In genomic region chr6:118653331-118653730, GRCm38 (mm10) we compare ENCODE assay signal across 21 mouse cellular contexts.
DNase-seq lines count a peak whose midpoint lies in the region; ATAC-seq and TF ChIP-seq lines count a peak whose summit lies in the region.
"Had no signal": no experiment of that assay in that cellular context is flagged by ENCODE, and none has a peak within 500 bp of the region (broad histone marks: within the 10 kb centered on the region; RNA-seq: fewer than 3 reads in every experiment).

No protein-coding gene starts in this region.

- no peak for TF ChIP-seq CTCF in stomach, postnatal 0 days (IDR thresholded peaks at IDR 0.05; ENCODE audit: low read depth)

- H3K4me1 ChIP-seq in stomach, embryonic 14.5 days (ENCODE audit: control insufficient read depth, insufficient read depth, low read length) = no peaks in the 10 kb centered on the region
- H3K4me1 ChIP-seq in stomach, embryonic 15.5 days = no peaks in the 10 kb centered on the region
- H3K4me1 ChIP-seq in stomach, embryonic 16.5 days (ENCODE audit: control insufficient read depth, insufficient read depth, low read length) = no peaks in the 10 kb centered on the region
- H3K4me1 ChIP-seq in stomach, postnatal 0 days (replicated peaks; ENCODE audit: control insufficient read depth, insufficient read depth) = no peaks in the 10 kb centered on the region

- no peak overlapping the region for H3K4me2 ChIP-seq in stomach, embryonic 14.5 days (replicated peaks; ENCODE audit: low read depth, low read length)
- no peak overlapping the region for H3K4me2 ChIP-seq in stomach, embryonic 15.5 days
- H3K4me2 ChIP-seq in stomach, embryonic 16.5 days (ENCODE audit: low read depth, low read length) = no peak overlapping the region
- H3K4me2 ChIP-seq in stomach, postnatal 0 days (replicated peaks; ENCODE audit: low read depth) = no peak overlapping the region

- no peak for TF ChIP-seq EP300 in stomach, postnatal 0 days (optimal IDR thresholded peaks at IDR 0.05)

- peak; percentile 23 for DNase-seq in stomach, postnatal 0 days (ENCODE audit: low spot score)
- DNase-seq in cerebellum, postnatal 10 days = no peak
- DNase-seq in lung, postnatal 4 days = no peak
- DNase-seq in adrenal gland, postnatal 25 days = no peak
- no peak for DNase-seq in thymus, postnatal 10 days (ENCODE audit: low spot score in 2 of 2)
- DNase-seq: adrenal gland, adult 2 months; adrenal gland, adult 8-10 months; adrenal gland, postnatal 10 days; adrenal gland, postnatal 14 days; adrenal gland, postnatal 36 days; B cell, adult 2 months; cerebellum, adult 11 months; cerebellum, adult 11-12 months; cerebellum, adult 18-20 months had no signal

- H3K9ac ChIP-seq in stomach, embryonic 14.5 days (replicated peaks; ENCODE audit: low read depth, low read length) = no peak overlapping the region
- H3K9ac ChIP-seq in stomach, embryonic 15.5 days = no peak overlapping the region
- no peak overlapping the region for H3K9ac ChIP-seq in stomach, embryonic 16.5 days (ENCODE audit: low read length)
- H3K9ac ChIP-seq in stomach, postnatal 0 days (ENCODE audit: low read length) = no peak overlapping the region

- WGBS in stomach, embryonic 14.5 days = 73% methylated on average over 4 of the region's 4 CpGs
- 73% methylated on average over 4 of the region's 4 CpGs for WGBS in stomach, embryonic 15.5 days
- WGBS in stomach, embryonic 16.5 days = 64% methylated on average over 4 of the region's 4 CpGs
- WGBS in stomach, postnatal 0 days = 57% methylated on average over 4 of the region's 4 CpGs

- no peaks in the 10 kb centered on the region for H3K9me3 ChIP-seq in stomach, embryonic 14.5 days (ENCODE audit: control insufficient read depth, low read depth, low read length)
- no peaks in the 10 kb centered on the region for H3K9me3 ChIP-seq in stomach, embryonic 15.5 days
- no peaks in the 10 kb centered on the region for H3K9me3 ChIP-seq in stomach, embryonic 16.5 days (replicated peaks; ENCODE audit: control insufficient read depth, low read length)
- H3K9me3 ChIP-seq in stomach, postnatal 0 days (ENCODE audit: control insufficient read depth, low read length) = no peaks in the 10 kb centered on the region

- ATAC-seq in stomach, embryonic 14.5 days (ENCODE audit: insufficient number of reproducible peaks, insufficient read depth, low FRiP score, low read depth) = peak; percentile 71; the same call in 1 of the 2 replicates
- peak; percentile 63; the same call in 1 of the 2 replicates for ATAC-seq in stomach, embryonic 15.5 days (ENCODE audit: insufficient read depth, low FRiP score, low read depth)
- peak; percentile 66; the same call in 1 of the 2 replicates for ATAC-seq in stomach, embryonic 16.5 days (ENCODE audit: insufficient read depth, low FRiP score)
- no peak; the same call in 1 of the 2 replicates for ATAC-seq in stomach, postnatal 0 days (ENCODE audit: low FRiP score, low TSS enrichment)
- ATAC-seq: activated CD4-positive, CD25-positive, alpha-beta regulatory T cell, adult 4 months; CD4-positive, CD25-positive, alpha-beta regulatory T cell, adult 4 months; Patski had no signal

- no peaks in the 10 kb centered on the region for H3K36me3 ChIP-seq in stomach, embryonic 14.5 days (ENCODE audit: control insufficient read depth, insufficient read depth, low read length)
- no peaks in the 10 kb centered on the region for H3K36me3 ChIP-seq in stomach, embryonic 15.5 days
- no peaks in the 10 kb centered on the region for H3K36me3 ChIP-seq in stomach, embryonic 16.5 days (ENCODE audit: control insufficient read depth, insufficient read depth, low read length)
- H3K36me3 ChIP-seq in stomach, postnatal 0 days (ENCODE audit: control insufficient read depth, insufficient read depth, low read length) = no peaks in the 10 kb centered on the region; the same call in 1 of the 2 replicates
- H3K36me3 ChIP-seq: G1E had no signal

- no peak overlapping the region for H3K4me3 ChIP-seq in stomach, embryonic 14.5 days (ENCODE audit: low read depth, low read length)
- H3K4me3 ChIP-seq in stomach, embryonic 15.5 days (replicated peaks) = no peak overlapping the region
- H3K4me3 ChIP-seq in stomach, embryonic 16.5 days (replicated peaks; ENCODE audit: low read length) = no peak overlapping the region
- H3K4me3 ChIP-seq in stomach, postnatal 0 days (ENCODE audit: low read depth, low read length) = no peak overlapping the region

- no peaks in the 10 kb centered on the region for H3K27me3 ChIP-seq in stomach, embryonic 14.5 days (ENCODE audit: control insufficient read depth, insufficient read depth, low read length)
- no peaks in the 10 kb centered on the region for H3K27me3 ChIP-seq in stomach, embryonic 15.5 days (replicated peaks)
- no peaks in the 10 kb centered on the region for H3K27me3 ChIP-seq in stomach, embryonic 16.5 days (ENCODE audit: control insufficient read depth, insufficient read depth, low read length)
- no peaks in the 10 kb centered on the region for H3K27me3 ChIP-seq in stomach, postnatal 0 days (ENCODE audit: control insufficient read depth, insufficient read depth, low read length)
- H3K27me3 ChIP-seq: Patski had no signal

- no peak overlapping the region for H3K27ac ChIP-seq in stomach, embryonic 14.5 days (ENCODE audit: low read length)
- no peak overlapping the region for H3K27ac ChIP-seq in stomach, embryonic 15.5 days
- no peak overlapping the region for H3K27ac ChIP-seq in stomach, embryonic 16.5 days (ENCODE audit: low read length)
- no peak overlapping the region for H3K27ac ChIP-seq in stomach, postnatal 0 days (replicated peaks)
